Mouse (Mus musculus): ENCODE results near the gene Cpne8.
"Not testable (repeated sequence)": the region's sequence is repeated elsewhere in the genome, so short reads cannot be mapped to it uniquely, and the experiment has no call there.

The Cpne8 gene

GRCm38 (mm10) chr15:90616116-90616798 is 63.0 kb downstream of the Cpne8 start:
- peak; percentile 61 for DNase-seq (ENCODE audit: low spot score)

DNA sequence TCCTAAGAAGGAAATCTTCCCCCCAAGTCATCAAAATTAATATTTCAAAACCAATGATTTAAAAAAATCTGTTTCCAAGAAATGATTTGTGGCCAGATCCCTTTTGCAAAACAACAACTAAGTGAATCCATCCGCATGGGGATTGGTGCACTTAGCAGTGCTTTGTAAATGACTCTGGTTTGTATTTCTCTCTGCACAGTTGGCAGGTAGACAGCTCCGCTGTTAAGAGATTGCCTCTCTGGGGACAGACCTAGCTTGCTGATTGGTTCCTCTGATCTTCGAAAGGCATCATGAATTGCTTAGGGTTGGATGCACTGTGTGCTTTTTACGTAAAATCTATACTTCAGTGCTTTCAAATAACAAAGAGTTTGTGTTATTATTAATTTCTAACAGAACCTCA is 68.5 kb downstream of the Cpne8 start:
- DNase-seq (ENCODE audit: low spot score), result not testable (repeated sequence)

GRCm38 (mm10) chr15:90609836-90610415 is 69.3 kb downstream of the Cpne8 start:
- no peak for DNase-seq (ENCODE audit: low spot score)

GRCm38 (mm10) chr15:90608368-90608767 is 70.9 kb downstream of the Cpne8 start:
- no peak for DNase-seq (ENCODE audit: low spot score)

DNA sequence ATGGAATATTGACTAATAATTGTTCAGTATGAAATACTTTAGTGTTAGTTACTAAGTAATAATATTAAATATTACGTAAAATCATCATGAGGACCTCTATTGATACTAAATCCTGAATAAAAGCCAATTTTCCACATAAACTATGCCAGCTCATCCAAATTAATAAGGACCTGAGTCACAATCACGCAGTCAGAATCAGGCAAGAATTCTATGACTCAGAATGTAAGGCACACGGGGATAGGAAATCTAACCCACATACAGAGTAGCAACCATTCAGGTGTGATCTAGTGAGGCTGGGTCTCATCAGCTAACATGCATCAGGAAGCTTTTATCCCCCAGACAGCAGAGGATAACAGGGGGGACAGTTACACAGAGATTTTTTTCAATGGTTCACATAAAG is 72.1 kb downstream of the Cpne8 start:
- DNase-seq (ENCODE audit: low spot score), result no peak

- DNase-seq (ENCODE audit: low spot score), result no peak
Measured at GRCm38 (mm10) chr15:90603676-90604075, 75.6 kb downstream of the Cpne8 start.

DNA sequence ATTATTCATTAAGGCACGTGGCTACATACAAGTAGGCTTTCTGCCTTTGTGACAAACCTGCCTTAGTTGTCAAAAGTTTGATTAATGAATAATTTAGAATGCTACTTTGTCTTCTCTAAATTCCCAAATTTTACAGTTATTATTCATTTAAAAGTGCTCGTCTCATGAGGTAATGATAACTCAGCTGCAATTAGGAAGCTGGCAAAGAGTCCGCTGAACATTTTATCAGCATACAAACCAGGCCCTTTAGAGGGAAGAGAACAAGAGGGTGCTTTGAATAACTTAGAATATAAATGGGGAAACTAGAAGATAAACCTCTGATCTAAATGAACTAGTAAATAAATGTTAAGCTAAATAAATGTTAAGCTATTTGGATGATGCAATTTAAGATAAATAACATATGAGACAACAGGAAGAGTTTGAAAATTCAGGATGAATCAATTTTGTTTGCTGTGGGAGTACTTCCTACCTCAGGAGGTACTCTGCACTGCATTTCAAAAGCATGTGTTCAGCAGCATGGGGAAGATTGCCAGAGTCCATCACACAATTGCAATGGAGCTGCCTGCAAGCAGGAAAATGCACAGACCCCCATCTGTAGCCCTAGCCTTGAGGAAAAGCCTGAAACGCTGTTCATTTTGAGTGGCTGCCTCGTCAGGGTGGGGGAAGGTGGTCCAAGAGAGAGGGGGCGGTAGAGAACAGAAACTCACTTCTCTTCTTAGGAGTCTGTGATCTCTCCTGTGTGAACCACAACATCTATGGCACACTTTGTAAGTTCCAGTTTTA is 81.3 kb downstream of the Cpne8 start:
- DNase-seq (ENCODE audit: low spot score), result no peak

DNA sequence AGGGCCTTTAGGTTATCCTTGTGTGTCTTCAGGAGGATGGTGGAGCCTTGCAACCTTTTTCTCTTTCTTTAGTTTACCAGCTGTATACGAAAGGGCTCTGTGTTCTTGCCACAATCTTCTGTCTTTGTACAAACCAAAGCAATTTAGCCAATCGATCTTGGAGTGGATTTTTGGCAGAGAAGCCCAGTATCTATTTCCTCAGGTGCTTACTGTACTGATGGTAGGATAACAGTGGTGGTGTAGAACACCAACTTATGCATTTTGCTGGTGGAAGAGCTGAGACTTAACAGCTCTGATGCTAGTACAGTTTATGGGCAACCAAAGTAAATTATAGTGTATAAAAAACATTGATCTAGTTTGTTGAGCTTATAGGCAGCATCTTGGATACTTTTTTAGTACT is 83.6 kb downstream of the Cpne8 start:
- DNase-seq (ENCODE audit: low spot score), result no peak

DNA sequence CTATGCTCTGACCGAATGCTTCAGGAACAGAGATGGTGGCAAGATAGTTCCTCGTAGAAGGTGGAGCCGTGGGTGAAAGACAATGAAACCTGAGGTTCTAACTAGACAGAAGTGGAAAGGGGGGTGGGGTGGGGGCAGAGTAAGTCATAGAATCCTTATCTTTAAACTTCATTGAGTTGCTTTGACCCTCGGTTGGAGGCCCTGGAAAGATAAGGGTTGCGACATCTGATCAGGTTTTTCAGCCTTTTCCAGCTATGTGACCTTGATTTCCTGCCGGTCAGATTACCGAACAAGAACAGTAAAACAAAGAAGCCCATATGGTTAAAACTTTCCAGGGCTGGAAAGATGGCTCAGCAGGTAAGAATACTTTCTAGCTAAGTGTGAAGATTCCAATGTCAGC is 89.6 kb downstream of the Cpne8 start:
- peak; percentile 53 for DNase-seq (ENCODE audit: low spot score)

GRCm38 (mm10) chr15:90577402-90577801 is 101.8 kb downstream of the Cpne8 start:
- no peak for DNase-seq (ENCODE audit: low spot score)

- no peak for DNase-seq (ENCODE audit: low spot score)
Measured at GRCm38 (mm10) chr15:90569246-90569645, 110.0 kb downstream of the Cpne8 start.

- DNase-seq (ENCODE audit: low spot score), result no peak
Measured at GRCm38 (mm10) chr15:90568050-90568449, 111.2 kb downstream of the Cpne8 start.

DNA sequence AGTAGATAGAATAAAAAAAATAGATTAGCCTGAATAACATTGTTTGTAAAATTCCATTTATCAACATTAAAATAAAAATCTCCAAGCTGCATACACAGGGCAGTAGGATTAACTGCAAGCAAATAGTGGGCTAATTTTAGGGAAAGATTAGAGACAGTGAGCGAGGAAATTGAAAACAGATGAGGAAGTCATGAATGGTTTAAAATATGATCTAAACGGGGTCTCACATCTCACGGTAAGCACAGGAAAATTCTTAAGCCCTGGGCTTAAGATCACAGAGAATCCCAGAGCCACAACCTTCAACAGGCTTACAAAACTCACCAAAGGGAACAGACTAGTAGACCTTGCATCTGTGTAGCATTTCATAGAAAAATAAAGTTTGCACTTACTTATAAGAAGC is 115.2 kb downstream of the Cpne8 start:
- DNase-seq (ENCODE audit: low spot score), result no peak

DNA sequence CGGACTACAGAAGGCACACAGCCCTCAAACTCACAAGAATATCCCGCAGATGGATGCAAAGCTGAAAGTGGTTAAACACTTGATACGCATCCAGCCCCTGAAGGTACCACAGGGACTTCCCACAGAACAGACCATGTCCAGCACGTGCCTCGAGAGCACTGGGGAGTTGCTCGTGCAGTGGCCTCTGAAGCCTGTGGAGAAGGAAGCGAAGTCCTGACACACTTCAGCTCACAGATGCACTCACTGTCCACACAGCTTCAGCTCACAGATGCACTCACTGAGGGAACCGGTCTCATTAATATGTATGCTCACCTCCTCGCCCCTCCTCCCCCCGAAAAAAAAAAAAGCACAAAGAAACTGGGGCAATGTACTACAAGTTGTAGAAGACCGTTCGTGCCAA is 117.6 kb downstream of the Cpne8 start:
- DNase-seq (ENCODE audit: low spot score), result no peak

- DNase-seq (ENCODE audit: low spot score), result no peak
Measured at GRCm38 (mm10) chr15:90548589-90548988, 130.6 kb downstream of the Cpne8 start.

- no peak for DNase-seq (ENCODE audit: low spot score)
Measured at GRCm38 (mm10) chr15:90543447-90543846, 135.8 kb downstream of the Cpne8 start.

DNA sequence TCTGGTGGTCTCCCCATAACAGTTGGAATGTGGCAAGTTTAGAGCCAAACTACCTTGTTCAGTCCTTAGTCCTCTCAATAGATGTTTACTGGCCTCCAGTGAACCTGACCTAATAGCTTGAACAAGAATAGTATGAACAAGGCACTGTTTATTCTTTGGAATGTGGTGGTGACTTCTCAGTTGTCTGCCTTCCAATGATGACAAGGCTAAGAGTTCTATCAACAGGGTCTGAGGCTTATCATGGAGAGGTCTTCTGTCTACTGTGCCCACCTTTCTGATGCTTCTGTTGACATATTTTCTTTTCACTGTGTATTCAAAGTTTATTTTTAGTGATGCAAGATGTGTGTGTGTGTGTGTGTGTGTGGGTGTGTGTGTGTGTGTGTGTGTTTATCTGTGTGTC is 137.1 kb downstream of the Cpne8 start:
- no peak for DNase-seq (ENCODE audit: low spot score)

GRCm38 (mm10) chr15:90536311-90537202 is 142.7 kb downstream of the Cpne8 start:
- DNase-seq (ENCODE audit: low spot score), result no peak

DNA sequence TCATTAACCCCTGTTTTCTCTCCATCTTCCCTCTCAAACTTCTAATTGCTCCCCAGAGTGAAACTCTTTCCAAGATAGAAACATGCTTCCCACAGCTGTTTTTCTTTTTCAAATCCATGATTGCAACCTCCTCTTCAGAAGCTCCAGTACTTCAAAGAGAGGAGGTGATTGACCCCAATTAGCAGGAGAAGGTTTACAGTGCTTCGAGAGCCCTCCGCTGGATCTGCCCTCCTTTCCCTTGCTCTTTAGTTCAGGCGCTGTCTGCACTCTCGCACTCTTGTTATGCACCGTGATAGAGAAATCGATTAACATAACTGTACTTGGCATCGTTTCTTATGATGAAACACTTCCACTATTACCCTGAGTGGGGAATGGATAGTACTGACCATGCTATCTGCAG is 143.5 kb downstream of the Cpne8 start:
- DNase-seq (ENCODE audit: low spot score), result no peak

GRCm38 (mm10) chr15:90512769-90513168 is 166.5 kb downstream of the Cpne8 start:
- no peak for DNase-seq (ENCODE audit: low spot score)

DNA sequence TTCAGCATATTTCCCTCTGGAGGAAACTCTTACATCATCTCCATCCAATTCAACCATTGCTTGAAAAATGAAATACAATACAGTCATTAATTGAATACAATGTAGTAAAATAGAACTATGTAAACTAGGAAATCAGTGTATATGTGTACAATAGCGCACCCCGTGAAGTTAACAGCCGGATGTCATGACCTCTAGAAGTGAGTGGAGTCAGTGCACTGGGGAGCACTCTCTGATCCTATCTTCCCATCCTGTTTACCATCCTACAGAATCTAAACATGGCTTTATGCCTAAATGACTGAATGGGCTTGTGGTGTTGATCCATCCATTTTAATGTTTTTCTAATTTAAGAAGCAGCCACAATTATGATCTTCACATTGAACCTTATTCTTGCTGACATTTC is 182.2 kb downstream of the Cpne8 start:
- no peak for DNase-seq (ENCODE audit: low spot score)

DNA sequence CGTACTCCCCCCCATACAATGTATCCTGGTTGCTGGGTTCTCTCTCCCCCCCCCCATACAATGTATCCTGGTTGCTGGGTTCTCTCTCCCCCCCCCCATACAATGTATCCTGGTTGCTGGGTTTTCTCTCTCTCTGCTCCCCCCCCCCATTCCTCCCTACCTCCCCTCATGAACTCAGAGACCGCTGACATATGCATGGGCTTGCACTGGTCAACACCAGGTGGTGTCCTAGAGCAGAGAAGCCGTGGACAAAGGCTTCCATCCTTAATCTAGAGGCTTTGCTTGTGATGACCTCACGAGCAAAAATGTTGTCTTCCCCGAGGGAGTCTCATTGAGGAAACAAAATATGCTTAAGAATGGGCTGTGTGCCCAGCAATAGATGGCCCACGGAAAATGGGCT is 187.7 kb downstream of the Cpne8 start:
- DNase-seq (ENCODE audit: low spot score), result no peak

Measured in urinary bladder, postnatal 25 days (tissue).